Mouse (Mus musculus): Measurements from ENCODE around the gene Dapk3. TPM values are rescaled to one million over a fixed set of nuclear protein-coding genes. Genes with fewer than 3 reads are reported as not detected.
"Not testable (repeated sequence)": the region's sequence is repeated elsewhere in the genome, so short reads cannot be mapped to it uniquely, and the experiment has no call there.

Gene Dapk3
- total and polyA plus RNA-seq, 2 experiments from 2014 or later: 56.7 to 60.9 TPM

DNA sequence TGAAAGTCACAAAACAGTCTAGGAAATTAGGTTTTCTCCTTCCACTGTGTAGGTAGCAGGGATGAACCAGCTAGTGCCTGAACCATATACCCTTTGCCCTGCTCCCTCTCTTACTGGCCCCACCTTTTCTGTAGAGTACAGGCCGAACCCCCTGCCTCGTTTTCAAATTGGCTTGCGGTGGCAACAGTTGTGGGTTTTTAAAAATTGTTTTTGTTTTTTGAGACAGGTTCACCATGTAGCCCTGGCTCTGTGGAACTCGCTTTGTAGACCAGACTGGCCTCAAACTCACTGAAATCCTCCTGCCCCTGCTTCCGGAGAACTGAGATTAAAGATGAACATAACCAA, 14.7 kb upstream of the Dapk3 start:
- no peak for TF ChIP-seq CTCF (IDR thresholded peaks at IDR 0.05)
- DNase-seq (ENCODE audit: low spot score) (no peak), ATAC-seq (ENCODE audit: low FRiP score) (peak; percentile 57)
- Histone ChIP-seq H3K4me2 (ENCODE audit: low read depth, low read length, poor library complexity, severe bottlenecking) (peak overlapping the region; percentile 79), H3K27ac (ENCODE audit: low read depth, low read length) (peak overlapping the region; percentile 68), H3K9ac (replicated peaks; ENCODE audit: low read length, poor library complexity, severe bottlenecking) (0 out of 2 replicates have a peak overlapping the region, but pooled peaks have one; percentile 62), H3K4me1 (ENCODE audit: insufficient read depth, low read length) (peaks cover 7% of the 10 kb centered on the region; the same call in 1 of the 2 replicates), H3K27me3 (ENCODE audit: insufficient read depth, low read length) (no peaks in the 10 kb centered on the region), H3K36me3 (ENCODE audit: insufficient read depth, low read length) (peaks cover 9% of the 10 kb centered on the region), H3K4me3 (ENCODE audit: low read depth, low read length) (peak overlapping the region; percentile 80), H3K9me3 (ENCODE audit: low read length) (no peaks in the 10 kb centered on the region)
- 8% methylated on average over 5 of the region's 5 CpGs for WGBS

DNA sequence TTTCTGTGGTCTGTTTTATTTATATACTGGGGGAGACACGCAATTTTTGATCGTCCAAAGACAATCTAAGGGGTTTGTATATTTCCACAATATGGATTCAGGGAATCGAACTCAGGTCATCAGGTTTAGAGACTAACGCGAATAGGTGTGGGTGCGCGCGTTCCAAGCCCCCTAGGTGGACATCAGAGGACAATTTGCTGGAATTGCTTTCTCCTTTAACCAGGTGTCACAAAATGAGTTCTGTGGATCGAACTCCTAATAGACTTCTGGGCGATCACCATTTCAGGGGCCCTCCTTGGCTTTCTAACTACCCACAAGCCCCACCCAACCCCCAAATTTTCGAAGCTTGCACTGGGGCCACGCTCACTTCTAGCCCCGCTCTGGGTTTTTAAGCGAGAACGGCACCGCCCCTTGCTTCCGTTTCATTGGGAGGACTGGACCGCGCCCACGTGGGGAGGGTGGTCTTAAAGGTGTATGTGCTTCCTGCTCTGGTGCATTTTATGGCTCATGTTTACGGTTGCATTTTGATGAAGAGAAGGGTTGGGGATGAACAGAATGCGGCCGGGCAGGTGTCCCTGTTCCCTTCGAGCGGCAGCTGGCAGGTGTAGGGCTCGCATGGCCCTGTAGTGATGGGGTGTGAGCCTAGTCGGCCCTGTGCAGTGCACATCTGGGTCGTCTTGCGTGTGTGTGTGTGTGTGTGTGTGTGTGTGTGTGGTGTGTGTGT, 14.1 kb upstream of the Dapk3 start:
- Histone ChIP-seq H3K9ac (replicated peaks; ENCODE audit: low read length, poor library complexity, severe bottlenecking) (peak overlapping the region; percentile 62), H3K27me3 (ENCODE audit: insufficient read depth, low read length) (no peaks in the 10 kb centered on the region), H3K4me1 (ENCODE audit: insufficient read depth, low read length) (peaks cover 7% of the 10 kb centered on the region; the same call in 1 of the 2 replicates), H3K27ac (ENCODE audit: low read depth, low read length) (peak overlapping the region; percentile 68), H3K36me3 (ENCODE audit: insufficient read depth, low read length) (peaks cover 5% of the 10 kb centered on the region), H3K9me3 (ENCODE audit: low read length) (no peaks in the 10 kb centered on the region), H3K4me3 (ENCODE audit: low read depth, low read length) (peak overlapping the region; percentile 80), H3K4me2 (ENCODE audit: low read depth, low read length, poor library complexity, severe bottlenecking) (peak overlapping the region; percentile 79)
- DNase-seq (ENCODE audit: low spot score): peak; percentile 85
- ATAC-seq (ENCODE audit: low FRiP score): no peak; the same call in 1 of the 2 replicates
- no peak for TF ChIP-seq CTCF (IDR thresholded peaks at IDR 0.05)
- 4% methylated on average over 29 of the region's 29 CpGs for WGBS

DNA sequence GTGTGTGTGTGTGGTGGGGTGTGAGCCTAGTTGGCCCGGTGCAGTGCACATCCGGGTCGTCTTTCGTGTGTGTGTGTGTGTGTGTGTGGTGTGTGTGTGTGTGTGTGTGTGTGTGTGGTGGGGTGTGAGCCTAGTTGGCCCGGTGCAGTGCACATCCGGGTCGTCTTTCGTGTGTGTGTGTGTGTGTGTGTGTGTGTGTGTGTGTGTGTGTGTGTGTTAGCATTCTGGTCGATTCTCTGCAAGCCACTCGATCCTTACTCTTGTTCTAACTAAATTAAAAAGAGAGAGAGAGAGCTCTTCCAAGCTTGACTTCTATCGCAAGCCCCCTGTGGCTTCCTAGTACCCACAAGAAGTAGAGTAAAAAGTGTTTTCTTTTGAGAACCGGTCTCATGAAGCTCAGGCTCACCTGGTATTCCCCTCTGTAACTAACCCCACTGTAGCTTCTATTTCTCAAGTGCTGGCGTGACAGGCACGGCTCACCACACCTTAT, 13.3 kb upstream of the Dapk3 start:
- not testable (repeated sequence) for H3K27me3 ChIP-seq (ENCODE audit: insufficient read depth, low read length); H3K4me3 ChIP-seq (ENCODE audit: low read depth, low read length); H3K27ac ChIP-seq (ENCODE audit: low read depth, low read length); H3K9me3 ChIP-seq (ENCODE audit: low read length); H3K36me3 ChIP-seq (ENCODE audit: insufficient read depth, low read length); H3K4me1 ChIP-seq (ENCODE audit: insufficient read depth, low read length); DNase-seq (ENCODE audit: low spot score); H3K9ac ChIP-seq (replicated peaks; ENCODE audit: low read length, poor library complexity, severe bottlenecking)
- ATAC-seq (ENCODE audit: low FRiP score): 0 out of 2 replicates have a peak, but pooled peaks have one; percentile 16
- WGBS: 50% methylated on average over 6 of the region's 14 CpGs
- peak overlapping the region; percentile 22; the same call in 1 of the 2 replicates for H3K4me2 ChIP-seq (ENCODE audit: low read depth, low read length, poor library complexity, severe bottlenecking)

DNA sequence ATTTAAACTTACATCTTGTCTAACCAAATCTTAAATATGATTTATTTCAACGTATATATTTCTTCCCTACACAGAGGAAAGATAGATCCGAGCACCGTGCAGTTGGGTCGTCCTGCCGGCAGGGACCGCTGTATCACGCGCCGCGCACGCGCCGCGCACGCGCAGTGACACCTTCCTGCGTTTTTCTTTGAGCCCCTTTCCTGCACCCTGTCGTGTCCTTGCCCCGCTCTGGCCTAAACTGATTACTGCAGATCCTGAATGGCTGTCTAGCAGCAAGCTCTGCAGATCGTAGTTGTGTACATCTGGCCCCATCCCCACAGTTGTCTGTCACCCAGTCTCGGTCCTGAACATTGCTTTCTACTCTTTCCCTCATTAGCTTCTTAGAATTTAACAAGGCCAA, 9.7 kb upstream of the Dapk3 start:
- peak overlapping the region; percentile 46; the same call in 1 of the 2 replicates for H3K9ac ChIP-seq (replicated peaks; ENCODE audit: low read length, poor library complexity, severe bottlenecking)
- H3K4me2 ChIP-seq (ENCODE audit: low read depth, low read length, poor library complexity, severe bottlenecking): peak overlapping the region; percentile 35
- peak overlapping the region; percentile 11; the same call in 1 of the 2 replicates for H3K4me3 ChIP-seq (ENCODE audit: low read depth, low read length)
- DNase-seq (ENCODE audit: low spot score) (peak; percentile 90), ATAC-seq (ENCODE audit: low FRiP score) (0 out of 2 replicates have a peak, but pooled peaks have one; percentile 22)
- 2% methylated on average over 21 of the region's 21 CpGs for WGBS
- H3K4me1 ChIP-seq (ENCODE audit: insufficient read depth, low read length): no peaks in the 10 kb centered on the region
- TF ChIP-seq CTCF (IDR thresholded peaks at IDR 0.05): peak; percentile 96
- H3K9me3 ChIP-seq (ENCODE audit: low read length): no peaks in the 10 kb centered on the region
- peak overlapping the region; percentile 91 for H3K27ac ChIP-seq (ENCODE audit: low read depth, low read length)
- no peaks in the 10 kb centered on the region for H3K27me3 ChIP-seq (ENCODE audit: insufficient read depth, low read length)
- H3K36me3 ChIP-seq (ENCODE audit: insufficient read depth, low read length): peaks cover 1% of the 10 kb centered on the region; the same call in 1 of the 2 replicates

DNA sequence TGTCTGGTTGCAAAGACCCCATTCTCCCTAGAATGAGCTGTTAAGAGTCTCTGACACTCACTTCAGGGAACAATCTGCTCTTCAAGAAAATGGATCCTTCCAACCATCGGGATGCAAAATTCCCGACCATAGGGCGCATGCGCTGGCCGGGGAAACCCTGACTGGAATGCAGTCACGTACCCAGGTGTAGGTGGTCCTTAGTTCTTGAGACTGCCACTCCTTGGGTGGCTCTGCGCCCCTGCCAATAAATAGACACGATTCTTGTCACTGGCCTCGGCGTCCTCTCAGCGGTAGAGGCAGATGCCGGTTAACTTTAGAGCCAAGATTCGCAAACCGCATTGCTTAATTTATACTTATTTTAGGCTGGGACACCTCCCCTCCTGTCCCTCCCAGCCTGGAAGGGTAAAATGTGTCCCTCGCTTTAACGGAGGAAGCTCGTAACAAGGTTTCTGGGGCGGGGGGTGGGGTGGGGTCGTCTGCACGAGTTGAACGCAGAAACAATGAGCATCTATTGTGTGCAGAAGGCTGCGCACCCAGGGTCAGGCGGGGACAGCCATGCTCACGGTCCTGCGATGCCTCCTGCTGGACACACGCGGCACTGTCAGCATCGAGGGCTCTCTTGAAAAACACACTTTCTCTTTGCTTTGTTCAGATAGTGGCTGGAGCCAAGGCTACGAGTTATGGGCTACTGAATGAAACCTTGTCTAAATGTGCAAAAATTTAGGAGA, 8.0 kb upstream of the Dapk3 start:
- ATAC-seq (ENCODE audit: low FRiP score) (peak; percentile 69), DNase-seq (ENCODE audit: low spot score) (peak; percentile 90)
- Histone ChIP-seq H3K36me3 (ENCODE audit: insufficient read depth, low read length) (peaks cover 18% of the 10 kb centered on the region), H3K9ac (replicated peaks; ENCODE audit: low read length, poor library complexity, severe bottlenecking) (peak overlapping the region; percentile 59), H3K4me2 (ENCODE audit: low read depth, low read length, poor library complexity, severe bottlenecking) (peak overlapping the region; percentile 60), H3K4me1 (ENCODE audit: insufficient read depth, low read length) (no peaks in the 10 kb centered on the region), H3K4me3 (ENCODE audit: low read depth, low read length) (peak overlapping the region; percentile 35), H3K9me3 (ENCODE audit: low read length) (no peaks in the 10 kb centered on the region), H3K27ac (ENCODE audit: low read depth, low read length) (peak overlapping the region; percentile 91), H3K27me3 (ENCODE audit: insufficient read depth, low read length) (no peaks in the 10 kb centered on the region)
- WGBS: 1% methylated on average over 29 of the region's 29 CpGs
- TF ChIP-seq CTCF (IDR thresholded peaks at IDR 0.05): peak; percentile 89

DNA sequence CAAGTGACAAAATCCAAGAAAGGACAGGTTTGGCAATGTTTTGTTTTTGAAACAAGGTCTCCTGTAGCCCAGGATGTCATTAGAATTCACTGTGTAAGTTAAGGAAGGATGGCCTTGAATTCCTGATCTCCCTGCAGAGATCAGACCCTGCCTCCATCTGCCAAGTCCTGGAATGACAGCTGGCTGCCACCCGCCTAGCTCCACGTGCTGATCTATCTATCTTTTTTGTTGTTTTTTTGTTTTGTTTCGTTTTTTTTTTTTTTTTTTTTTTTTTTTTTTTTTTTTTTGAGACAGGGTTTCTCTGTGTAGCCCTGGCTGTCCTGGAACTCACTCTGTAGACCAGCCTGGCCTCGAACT, 7.5 kb upstream of the Dapk3 start:
- H3K9ac ChIP-seq (replicated peaks; ENCODE audit: low read length, poor library complexity, severe bottlenecking); ATAC-seq (ENCODE audit: low FRiP score); H3K27me3 ChIP-seq (ENCODE audit: insufficient read depth, low read length); H3K4me1 ChIP-seq (ENCODE audit: insufficient read depth, low read length); H3K9me3 ChIP-seq (ENCODE audit: low read length): not testable (repeated sequence)
- peak overlapping the region; percentile 60 for H3K4me2 ChIP-seq (ENCODE audit: low read depth, low read length, poor library complexity, severe bottlenecking)
- H3K4me3 ChIP-seq (ENCODE audit: low read depth, low read length): peak overlapping the region; percentile 35
- DNase-seq (ENCODE audit: low spot score): peak; percentile 70
- 8% methylated on average over 4 of the region's 4 CpGs for WGBS
- peak overlapping the region; percentile 91 for H3K27ac ChIP-seq (ENCODE audit: low read depth, low read length)
- H3K36me3 ChIP-seq (ENCODE audit: insufficient read depth, low read length): peaks cover 23% of the 10 kb centered on the region

Data from midbrain, postnatal 0 days (tissue).